Mouse (Mus musculus) erythroblast, embryonic 14.5 days (primary cell): Measurements from ENCODE around the gene Lrrc4c.

Source experiments
- GATA1 ChIP-seq: IDR thresholded peaks from 2 replicates; pipeline ENCODE4 v1.6.1; 2012; ENCODE audit warnings: low read length, inconsistent platforms, mixed read lengths
- TAL1 ChIP-seq: IDR thresholded peaks from 3 replicates; pipeline ENCODE4 v1.6.1; 2012; ENCODE audit warnings: low read length, inconsistent platforms, mixed read lengths

GRCm38 (mm10) chr2:97485609-97486008 lies 1167.6 kb downstream of the Lrrc4c start:
- TF ChIP-seq TAL1 (no peak), GATA1 (no peak)
